Comparison of ENCODE assay signal across 9 mouse cellular contexts in genomic region chr2:180250930-180251611, GRCm38 (mm10). TPM values are rescaled to one million over a fixed set of nuclear protein-coding genes. Genes with fewer than 3 reads are reported as not detected.
DNase-seq lines count a peak whose midpoint lies in the region; ATAC-seq and TF ChIP-seq lines count a peak whose summit lies in the region.
"Had no signal": no experiment of that assay in that cellular context is flagged by ENCODE, and none has a peak within 500 bp of the region (broad histone marks: within the 10 kb centered on the region; RNA-seq: fewer than 3 reads in every experiment).

No protein-coding gene starts in this region.

- H3K9ac ChIP-seq in intestine, postnatal 0 days (ENCODE audit: low read depth, low read length): no peak overlapping the region
- no peak overlapping the region for H3K9ac ChIP-seq in limb, embryonic 13.5 days
- no peak overlapping the region for H3K9ac ChIP-seq in midbrain, embryonic 15.5 days

- H3K27ac ChIP-seq in intestine, postnatal 0 days (ENCODE audit: low read depth, low read length): no peak overlapping the region
- H3K27ac ChIP-seq in limb, embryonic 13.5 days: no peak overlapping the region
- H3K27ac ChIP-seq in midbrain, embryonic 15.5 days: no peak overlapping the region

- no peaks in the 10 kb centered on the region for H3K27me3 ChIP-seq in intestine, postnatal 0 days (replicated peaks; ENCODE audit: control insufficient read depth, insufficient read depth, low read length)
- no peaks in the 10 kb centered on the region for H3K27me3 ChIP-seq in limb, embryonic 13.5 days
- no peaks in the 10 kb centered on the region for H3K27me3 ChIP-seq in midbrain, embryonic 15.5 days (replicated peaks)

- TF ChIP-seq CTCF in intestine, postnatal 0 days (IDR thresholded peaks at IDR 0.05; ENCODE audit: low read depth): peak; percentile 99

- peak; percentile 94 for DNase-seq in 3T3-L1 (ENCODE audit: low read depth, low spot score)
- DNase-seq in adrenal gland, adult 2 months: peak; percentile 84
- peak; percentile 83 for DNase-seq in embryo, embryonic 11.5 days (ENCODE audit: low read depth, low spot score)
- peak; percentile 96 for DNase-seq in heart, adult 11 months
- peak; percentile 47 to 75 for DNase-seq in spleen, postnatal 14 days (ENCODE audit: low spot score in 2 of 2)

- H3K4me3 ChIP-seq in intestine, postnatal 0 days (ENCODE audit: low read depth, low read length): no peak overlapping the region
- H3K4me3 ChIP-seq in limb, embryonic 13.5 days: no peak overlapping the region
- no peak overlapping the region for H3K4me3 ChIP-seq in midbrain, embryonic 15.5 days

- no peaks in the 10 kb centered on the region for H3K36me3 ChIP-seq in intestine, postnatal 0 days (ENCODE audit: control insufficient read depth, insufficient read depth)
- no peaks in the 10 kb centered on the region for H3K36me3 ChIP-seq in limb, embryonic 13.5 days
- H3K36me3 ChIP-seq in midbrain, embryonic 15.5 days (replicated peaks): no peaks in the 10 kb centered on the region

- 28% methylated on average over 11 of the region's 11 CpGs for WGBS in intestine, postnatal 0 days
- WGBS in limb, embryonic 13.5 days: 33% methylated on average over 11 of the region's 11 CpGs
- 27% methylated on average over 11 of the region's 11 CpGs for WGBS in midbrain, embryonic 15.5 days

- no peaks in the 10 kb centered on the region for H3K9me3 ChIP-seq in intestine, postnatal 0 days (ENCODE audit: control insufficient read depth)
- no peaks in the 10 kb centered on the region for H3K9me3 ChIP-seq in limb, embryonic 13.5 days
- H3K9me3 ChIP-seq in midbrain, embryonic 15.5 days: no peaks in the 10 kb centered on the region

- peak; percentile 63 for ATAC-seq in intestine, postnatal 0 days
- ATAC-seq in limb, embryonic 13.5 days (ENCODE audit: low FRiP score, low read depth): peak; percentile 85
- peak; percentile 80 for ATAC-seq in midbrain, embryonic 15.5 days (replicated peaks)

- H3K4me1 ChIP-seq in intestine, postnatal 0 days (replicated peaks; ENCODE audit: control insufficient read depth, insufficient read depth, low read length): no peaks in the 10 kb centered on the region
- peaks cover 4% of the 10 kb centered on the region for H3K4me1 ChIP-seq in limb, embryonic 13.5 days
- H3K4me1 ChIP-seq in midbrain, embryonic 15.5 days: peaks cover 4% of the 10 kb centered on the region

- H3K4me2 ChIP-seq in intestine, postnatal 0 days (replicated peaks; ENCODE audit: low read depth): no peak overlapping the region
- no peak overlapping the region for H3K4me2 ChIP-seq in limb, embryonic 13.5 days (replicated peaks)
- no peak overlapping the region for H3K4me2 ChIP-seq in midbrain, embryonic 15.5 days

RNA-seq across cellular contexts. Expression of gene Rps21, which starts 6.1 kb away (rescaled TPM):
- total RNA-seq in adrenal gland, adult 2 months (2021): 100 to 1,000 TPM; 380 to 873 TPM
- polyA plus RNA-seq in adrenal gland, adult 2 months (2012; rRNA removed): 1,054 and 1,398 TPM in 2 replicates
- 442 and 454 TPM in 2 replicates for polyA plus RNA-seq in intestine, postnatal 0 days (2015; fragmentation: Nextera tagmentation; extraction: Ambion mirVana)
- polyA plus RNA-seq in limb, embryonic 13.5 days (2015; fragmentation: Nextera tagmentation; extraction: Ambion mirVana): 572 and 605 TPM in 2 replicates
- polyA plus RNA-seq in midbrain, embryonic 15.5 days (2015; fragmentation: Nextera tagmentation; extraction: Ambion mirVana): 284 and 315 TPM in 2 replicates

RNA-seq across cellular contexts. Expression of gene Cables2, which starts 22.2 kb away (rescaled TPM):
- total RNA-seq in adrenal gland, adult 2 months (2021): 10 to 100 TPM; 13.1 to 14.7 TPM
- 19.4 and 28.8 TPM in 2 replicates for polyA plus RNA-seq in adrenal gland, adult 2 months (2012; rRNA removed)
- 8.2 and 8.4 TPM in 2 replicates for polyA plus RNA-seq in intestine, postnatal 0 days (2015; fragmentation: Nextera tagmentation; extraction: Ambion mirVana)
- polyA plus RNA-seq in limb, embryonic 13.5 days (2015; fragmentation: Nextera tagmentation; extraction: Ambion mirVana): 14.7 and 16.6 TPM in 2 replicates
- 31.3 and 32.0 TPM in 2 replicates for polyA plus RNA-seq in midbrain, embryonic 15.5 days (2015; fragmentation: Nextera tagmentation; extraction: Ambion mirVana)

RNA-seq across cellular contexts. Expression of gene Lama5, which starts 25.4 kb away (rescaled TPM):
- total RNA-seq in adrenal gland, adult 2 months (2021): 10 to 100 TPM; 30.7 to 35.0 TPM
- polyA plus RNA-seq in adrenal gland, adult 2 months (2012; rRNA removed): 41.7 and 48.7 TPM in 2 replicates
- 19.8 and 23.5 TPM in 2 replicates for polyA plus RNA-seq in intestine, postnatal 0 days (2015; fragmentation: Nextera tagmentation; extraction: Ambion mirVana)
- polyA plus RNA-seq in limb, embryonic 13.5 days (2015; fragmentation: Nextera tagmentation; extraction: Ambion mirVana): 15.6 and 15.8 TPM in 2 replicates
- 1.6 and 1.7 TPM in 2 replicates for polyA plus RNA-seq in midbrain, embryonic 15.5 days (2015; fragmentation: Nextera tagmentation; extraction: Ambion mirVana)

RNA-seq across cellular contexts. Expression of gene Rbbp8nl, which starts 38.6 kb away (rescaled TPM):
- total RNA-seq in adrenal gland, adult 2 months (2021): not detected
- not detected in 2 replicates for polyA plus RNA-seq in adrenal gland, adult 2 months (2012; rRNA removed)
- polyA plus RNA-seq in intestine, postnatal 0 days (2015; fragmentation: Nextera tagmentation; extraction: Ambion mirVana): 0.18 and 0.25 TPM in 2 replicates
- polyA plus RNA-seq in limb, embryonic 13.5 days (2015; fragmentation: Nextera tagmentation; extraction: Ambion mirVana): 1.00 and 1.2 TPM in 2 replicates
- not detected in 2 replicates for polyA plus RNA-seq in midbrain, embryonic 15.5 days (2015; fragmentation: Nextera tagmentation; extraction: Ambion mirVana)
- total RNA-seq: adrenal gland, postnatal 4 days had no signal
